Mouse (Mus musculus): ENCODE results near the gene Irf4. TPM values are rescaled to one million over a fixed set of nuclear protein-coding genes. Genes with fewer than 3 reads are reported as not detected.

Gene Irf4
- polyA plus RNA-seq, 1 experiment from 2014 or later = 0.09 TPM

DNA sequence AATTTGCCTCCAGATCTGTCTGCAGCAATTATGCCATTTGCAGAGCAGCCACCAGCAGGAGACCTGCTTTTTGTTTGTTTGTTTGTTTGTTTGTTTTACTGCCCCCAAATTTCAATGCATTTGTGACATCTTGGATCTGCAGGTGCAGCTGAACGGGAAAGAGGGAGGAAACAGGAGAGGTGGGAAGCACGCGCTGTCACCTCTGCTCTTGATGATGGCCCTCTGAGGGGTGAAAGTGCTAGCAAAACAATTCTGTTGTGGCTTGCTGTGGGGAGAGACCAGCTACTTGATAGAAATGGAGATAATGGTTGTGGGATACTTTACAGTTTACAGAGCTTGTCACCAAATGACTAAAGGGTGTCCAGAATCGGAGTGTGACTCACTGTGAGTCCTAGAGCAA, 46.9 kb downstream of the Irf4 start:
- Histone ChIP-seq H3K36me3 (ENCODE audit: insufficient read depth) (no peaks in the 10 kb centered on the region), H3K4me3 (ENCODE audit: low read depth, low read length) (no peak overlapping the region), H3K4me2 (no peak overlapping the region), H3K9ac (no peak overlapping the region), H3K27me3 (ENCODE audit: insufficient read depth, low read length) (no peaks in the 10 kb centered on the region), H3K9me3 (ENCODE audit: low read depth, low read length) (no peaks in the 10 kb centered on the region), H3K4me1 (ENCODE audit: insufficient read depth) (no peaks in the 10 kb centered on the region), H3K27ac (ENCODE audit: low read depth) (no peak overlapping the region)
- TF ChIP-seq CTCF (IDR thresholded peaks at IDR 0.05; ENCODE audit: low read depth) = no peak
- ATAC-seq (ENCODE audit: insufficient read depth) (no peak), DNase-seq (no peak)
- 85% methylated on average over 4 of the region's 4 CpGs for WGBS

GRCm38 (mm10) chr13:30801886-30802285, 52.9 kb downstream of the Irf4 start:
- no peak for DNase-seq

GRCm38 (mm10) chr13:30802336-30802955, 53.4 kb downstream of the Irf4 start:
- WGBS = 92% methylated on average over 5 of the region's 5 CpGs
- H3K4me2 ChIP-seq = no peak overlapping the region
- no peaks in the 10 kb centered on the region for H3K36me3 ChIP-seq (ENCODE audit: insufficient read depth)
- no peak for DNase-seq
- no peaks in the 10 kb centered on the region for H3K9me3 ChIP-seq (ENCODE audit: low read depth, low read length)
- no peak overlapping the region for H3K9ac ChIP-seq
- no peak for ATAC-seq (ENCODE audit: insufficient read depth)
- TF ChIP-seq CTCF (IDR thresholded peaks at IDR 0.05; ENCODE audit: low read depth) = no peak
- no peaks in the 10 kb centered on the region for H3K4me1 ChIP-seq (ENCODE audit: insufficient read depth)
- H3K27ac ChIP-seq (ENCODE audit: low read depth) = no peak overlapping the region
- H3K4me3 ChIP-seq (ENCODE audit: low read depth, low read length) = no peak overlapping the region
- no peaks in the 10 kb centered on the region for H3K27me3 ChIP-seq (ENCODE audit: insufficient read depth, low read length)

More at GRCm38 (mm10) chr13:30801886-30802285, 52.9 kb downstream of the Irf4 start:
- Histone ChIP-seq H3K27ac (ENCODE audit: low read depth) (no peak overlapping the region), H3K36me3 (ENCODE audit: insufficient read depth) (no peaks in the 10 kb centered on the region), H3K4me2 (no peak overlapping the region), H3K4me1 (ENCODE audit: insufficient read depth) (no peaks in the 10 kb centered on the region), H3K4me3 (ENCODE audit: low read depth, low read length) (no peak overlapping the region), H3K27me3 (ENCODE audit: insufficient read depth, low read length) (no peaks in the 10 kb centered on the region), H3K9ac (no peak overlapping the region), H3K9me3 (ENCODE audit: low read depth, low read length) (no peaks in the 10 kb centered on the region)
- no peak for ATAC-seq (ENCODE audit: insufficient read depth)
- 67% methylated on average over 4 of the region's 4 CpGs for WGBS
- no peak for TF ChIP-seq CTCF (IDR thresholded peaks at IDR 0.05; ENCODE audit: low read depth)

DNA sequence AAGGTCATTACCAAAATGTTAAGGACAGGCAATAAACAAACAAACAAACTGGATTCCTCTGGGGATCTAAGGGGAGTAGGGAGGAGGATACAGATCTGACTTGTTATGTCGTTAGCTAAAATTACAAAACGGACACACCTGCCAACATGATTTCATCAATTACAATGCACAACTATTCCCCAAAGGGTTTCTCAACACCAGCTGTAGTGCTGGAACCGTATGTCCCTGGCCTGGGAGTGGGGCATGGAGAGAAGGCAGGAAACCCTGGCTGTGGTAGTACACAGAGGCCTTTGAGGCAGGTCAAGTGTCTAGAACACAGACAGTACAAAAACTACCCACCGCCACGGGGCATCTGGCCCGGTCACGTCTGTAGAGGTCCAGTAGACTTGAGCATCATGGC, 60.2 kb downstream of the Irf4 start:
- 91% methylated on average over 7 of the region's 7 CpGs for WGBS
- Histone ChIP-seq H3K4me3 (ENCODE audit: low read depth, low read length) (no peak overlapping the region), H3K4me2 (no peak overlapping the region), H3K36me3 (ENCODE audit: insufficient read depth) (no peaks in the 10 kb centered on the region), H3K4me1 (ENCODE audit: insufficient read depth) (no peaks in the 10 kb centered on the region), H3K27me3 (ENCODE audit: insufficient read depth, low read length) (no peaks in the 10 kb centered on the region), H3K9ac (no peak overlapping the region), H3K9me3 (ENCODE audit: low read depth, low read length) (no peaks in the 10 kb centered on the region), H3K27ac (ENCODE audit: low read depth) (no peak overlapping the region)
- no peak for ATAC-seq (ENCODE audit: insufficient read depth)
- TF ChIP-seq CTCF (IDR thresholded peaks at IDR 0.05; ENCODE audit: low read depth) = no peak
- DNase-seq = no peak

DNA sequence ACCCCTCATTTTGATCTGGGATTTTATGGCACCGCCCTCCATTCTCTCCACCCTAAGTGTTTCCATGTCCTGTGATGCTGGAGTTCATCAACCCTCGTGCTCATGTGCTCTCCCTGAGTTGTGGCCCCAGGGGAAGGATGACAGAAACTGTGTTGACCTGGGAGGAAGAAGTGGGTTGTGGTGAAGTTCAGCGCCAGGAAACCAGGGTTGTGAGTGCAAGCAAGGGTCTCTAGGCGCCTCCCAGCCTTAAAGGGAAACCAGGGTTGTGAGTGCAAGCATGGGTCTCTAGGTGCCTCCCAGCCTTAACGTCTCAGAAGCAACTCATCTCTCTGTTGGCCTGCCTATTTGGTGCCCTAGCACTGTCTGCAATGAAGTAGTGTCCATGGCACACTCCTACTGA, 64.4 kb downstream of the Irf4 start:
- no peak for DNase-seq
- Histone ChIP-seq H3K4me3 (ENCODE audit: low read depth, low read length) (no peak overlapping the region), H3K9me3 (ENCODE audit: low read depth, low read length) (no peaks in the 10 kb centered on the region), H3K4me2 (no peak overlapping the region), H3K27ac (ENCODE audit: low read depth) (no peak overlapping the region), H3K9ac (no peak overlapping the region), H3K27me3 (ENCODE audit: insufficient read depth, low read length) (no peaks in the 10 kb centered on the region), H3K36me3 (ENCODE audit: insufficient read depth) (peaks cover 22% of the 10 kb centered on the region), H3K4me1 (ENCODE audit: insufficient read depth) (no peaks in the 10 kb centered on the region)
- TF ChIP-seq CTCF (IDR thresholded peaks at IDR 0.05; ENCODE audit: low read depth) = no peak
- WGBS = 83% methylated on average over 5 of the region's 5 CpGs
- ATAC-seq (ENCODE audit: insufficient read depth) = no peak

GRCm38 (mm10) chr13:30814256-30814655, 65.2 kb downstream of the Irf4 start:
- no peak for TF ChIP-seq CTCF (IDR thresholded peaks at IDR 0.05; ENCODE audit: low read depth)
- H3K27ac ChIP-seq (ENCODE audit: low read depth) = no peak overlapping the region
- ATAC-seq (ENCODE audit: insufficient read depth) = no peak
- H3K27me3 ChIP-seq (ENCODE audit: insufficient read depth, low read length) = no peaks in the 10 kb centered on the region
- peaks cover 29% of the 10 kb centered on the region for H3K36me3 ChIP-seq (ENCODE audit: insufficient read depth)
- no peak for DNase-seq
- H3K9ac ChIP-seq = no peak overlapping the region
- no peak overlapping the region for H3K4me3 ChIP-seq (ENCODE audit: low read depth, low read length)
- no peaks in the 10 kb centered on the region for H3K4me1 ChIP-seq (ENCODE audit: insufficient read depth)
- 79% methylated on average over 5 of the region's 5 CpGs for WGBS
- H3K9me3 ChIP-seq (ENCODE audit: low read depth, low read length) = no peaks in the 10 kb centered on the region
- H3K4me2 ChIP-seq = no peak overlapping the region

Other genes with a start within 250 kb of the Irf4 start
- gene Uqcrfs1, start 203.9 kb upstream of the Irf4 start, polyA plus RNA-seq (2014; fragmentation: Nextera tagmentation; extraction: Ambion mirVana) = 200 and 216 TPM in 2 replicates
- gene Dusp22, start 89.2 kb upstream of the Irf4 start, polyA plus RNA-seq (2014; fragmentation: Nextera tagmentation; extraction: Ambion mirVana) = 27.1 and 30.7 TPM in 2 replicates
- 0.20 TPM in 1 of 2 replicates, not detected in the other for gene Hus1b, start 198.5 kb downstream of the Irf4 start, polyA plus RNA-seq (2014; fragmentation: Nextera tagmentation; extraction: Ambion mirVana)
- gene Exoc2, start 224.9 kb downstream of the Irf4 start, polyA plus RNA-seq (2014; fragmentation: Nextera tagmentation; extraction: Ambion mirVana) = 43.6 and 47.0 TPM in 2 replicates
- gene Gm5447, start 225.0 kb downstream of the Irf4 start, polyA plus RNA-seq (2014; fragmentation: Nextera tagmentation; extraction: Ambion mirVana) = 0.14 TPM in 1 of 2 replicates, not detected in the other